Mouse (Mus musculus): ENCODE results near the gene Gm21970.

The Gm21970 gene

DNA sequence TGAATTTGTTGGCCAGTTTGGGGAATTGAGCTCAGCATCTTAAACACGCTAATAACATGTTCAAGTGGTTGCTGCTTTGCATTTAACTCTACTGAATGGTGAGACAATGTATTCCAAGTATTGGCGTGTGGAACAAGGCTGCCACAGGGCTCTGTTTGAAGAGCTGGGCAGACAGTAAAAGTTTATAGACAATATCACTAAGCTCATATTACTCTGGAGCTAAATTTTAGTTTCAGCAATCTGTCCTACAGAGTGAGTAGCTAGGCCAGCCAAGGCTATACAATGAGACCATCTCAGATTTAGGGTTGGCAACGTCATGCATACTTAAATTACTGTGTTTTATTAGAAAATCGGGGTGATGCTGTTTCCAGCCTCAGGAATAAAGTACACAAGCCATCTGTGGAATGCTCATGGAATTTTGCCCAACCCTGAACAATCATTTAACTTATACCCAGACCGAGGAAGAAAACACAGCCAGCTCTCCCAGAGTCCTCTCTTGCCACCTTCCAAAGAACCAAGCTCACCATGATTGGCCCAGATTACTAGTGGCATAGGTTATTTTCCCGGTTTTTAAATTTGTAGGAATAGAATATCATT is 10.1 kb downstream of the Gm21970 start:
- no peak for DNase-seq (ENCODE audit: low spot score)

DNA sequence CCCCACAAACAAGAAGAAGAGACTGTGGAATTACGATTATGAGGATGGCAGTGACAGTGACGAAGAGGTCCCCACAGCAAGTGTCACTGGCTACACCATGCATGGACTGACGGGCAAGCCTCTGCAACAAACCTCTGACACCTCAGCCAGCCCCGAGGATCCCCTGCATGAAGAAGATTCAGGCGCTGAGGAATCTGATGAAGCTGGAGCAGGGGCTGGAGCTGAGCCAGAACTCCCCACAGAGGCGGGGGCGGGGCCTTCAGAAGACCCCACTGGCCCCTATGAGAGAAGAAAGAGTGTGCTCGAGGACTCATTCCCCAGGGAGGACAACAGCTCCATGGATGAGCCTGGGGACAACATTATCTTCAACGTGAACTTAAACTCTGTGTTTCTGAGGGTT is 12.3 kb downstream of the Gm21970 start:
- no peak for DNase-seq (ENCODE audit: low spot score)

DNA sequence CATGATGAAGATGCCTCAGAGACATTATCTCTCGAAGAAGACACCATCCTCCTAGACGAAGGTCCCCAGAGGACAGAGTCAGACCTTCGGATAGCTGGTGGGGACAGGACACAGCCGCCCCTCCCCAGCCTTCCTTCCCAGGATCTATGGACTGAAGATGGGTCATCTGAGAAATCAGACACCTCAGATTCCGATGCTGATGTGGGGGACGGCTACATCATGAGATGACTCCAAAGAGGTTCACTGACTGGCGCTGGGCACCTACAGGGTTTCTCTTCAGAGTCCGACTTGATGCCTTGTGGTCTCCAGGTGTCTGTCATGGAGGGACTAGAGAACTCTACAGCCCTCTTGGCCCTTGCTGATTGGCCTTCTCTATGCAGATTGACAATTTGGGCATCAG is 12.7 kb downstream of the Gm21970 start:
- no peak for DNase-seq (ENCODE audit: low spot score)

DNA sequence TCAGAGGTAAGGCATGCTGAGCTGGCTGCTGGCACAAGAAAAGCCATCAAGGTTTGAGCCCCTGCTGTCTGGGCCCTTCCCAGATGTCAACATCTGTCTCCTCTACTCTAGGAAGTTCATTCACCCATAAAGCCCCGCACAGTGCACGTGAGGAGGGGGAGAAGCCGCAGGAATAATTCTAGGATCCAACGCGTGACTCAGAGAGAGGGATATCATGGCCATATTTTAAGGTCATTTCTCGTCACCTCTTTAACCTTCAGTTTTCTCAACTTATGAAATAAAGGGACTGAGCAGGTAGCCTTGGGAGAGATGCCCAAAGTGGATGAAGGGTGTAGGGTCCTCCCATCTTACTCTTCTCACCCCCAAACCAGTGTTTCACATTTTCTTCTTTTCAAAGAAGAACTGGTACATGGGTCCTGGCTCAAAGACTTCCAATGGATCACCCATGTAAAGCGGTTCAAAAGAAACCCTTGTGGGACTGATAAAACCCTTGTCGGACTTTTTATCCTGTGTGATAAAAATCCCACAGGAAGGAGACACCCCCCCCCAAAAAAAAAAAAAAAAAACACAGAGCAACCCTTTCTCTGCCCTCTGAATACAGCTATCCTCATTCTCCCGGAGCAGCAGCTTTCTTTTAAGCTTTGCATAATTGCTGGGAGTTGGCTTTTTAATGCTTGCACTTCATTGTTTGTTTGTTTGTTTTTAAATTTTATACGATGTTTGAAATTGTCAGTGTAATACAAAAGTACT is 13.5 kb downstream of the Gm21970 start:
- no peak for DNase-seq (ENCODE audit: low spot score)

DNA sequence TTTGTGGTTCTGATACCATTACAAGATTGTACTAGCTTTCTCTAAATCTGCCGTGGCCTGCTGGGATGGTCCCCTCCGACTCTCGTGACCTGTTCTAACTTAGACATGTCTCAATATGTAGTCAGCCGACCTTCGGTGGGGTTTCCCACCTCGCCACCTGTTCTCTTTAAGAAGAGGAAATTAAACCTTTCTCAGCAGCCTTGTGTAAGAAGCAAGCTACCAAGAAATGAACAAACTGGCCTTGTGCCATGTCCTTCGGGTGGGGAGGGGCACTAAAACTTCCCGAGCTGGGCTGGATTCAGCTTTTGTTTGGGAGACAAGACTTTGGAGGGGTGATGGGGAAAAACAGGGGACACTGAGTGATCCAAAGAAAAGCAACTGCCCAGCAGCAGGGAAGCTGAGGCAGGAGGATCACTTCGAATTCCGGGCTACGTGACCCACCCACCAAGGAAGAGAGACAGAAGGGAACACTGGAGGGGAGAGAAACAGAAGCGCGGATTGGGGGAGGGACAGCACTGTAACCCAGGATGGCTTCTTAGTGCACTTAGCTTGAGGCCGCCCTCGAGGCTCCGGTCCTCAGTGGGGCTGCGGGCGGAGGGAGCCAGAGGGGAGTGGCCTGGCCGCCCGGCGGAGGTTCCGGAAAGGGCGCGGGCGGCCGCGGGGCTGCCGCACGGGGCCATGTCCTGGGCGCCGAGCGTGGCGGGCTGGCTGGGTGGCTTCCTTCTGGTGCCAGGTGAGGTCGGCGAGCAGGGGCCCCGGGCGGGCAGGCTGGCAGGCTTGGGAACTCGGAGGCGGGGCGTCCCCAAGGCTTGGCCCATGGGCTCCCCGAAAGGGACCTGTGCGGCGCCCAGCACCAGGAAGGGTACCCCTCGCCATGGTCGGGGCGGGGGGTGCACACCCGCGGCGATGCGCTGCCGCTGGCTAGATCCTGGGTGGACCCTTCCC is 14.4 kb downstream of the Gm21970 start, which contains the start of gene Il10rb:
Il10rb (plus strand) TSS at position 525 of the 945 bp plus-strand sequence.
- DNase-seq (ENCODE audit: low spot score), result peak; percentile 77

DNA sequence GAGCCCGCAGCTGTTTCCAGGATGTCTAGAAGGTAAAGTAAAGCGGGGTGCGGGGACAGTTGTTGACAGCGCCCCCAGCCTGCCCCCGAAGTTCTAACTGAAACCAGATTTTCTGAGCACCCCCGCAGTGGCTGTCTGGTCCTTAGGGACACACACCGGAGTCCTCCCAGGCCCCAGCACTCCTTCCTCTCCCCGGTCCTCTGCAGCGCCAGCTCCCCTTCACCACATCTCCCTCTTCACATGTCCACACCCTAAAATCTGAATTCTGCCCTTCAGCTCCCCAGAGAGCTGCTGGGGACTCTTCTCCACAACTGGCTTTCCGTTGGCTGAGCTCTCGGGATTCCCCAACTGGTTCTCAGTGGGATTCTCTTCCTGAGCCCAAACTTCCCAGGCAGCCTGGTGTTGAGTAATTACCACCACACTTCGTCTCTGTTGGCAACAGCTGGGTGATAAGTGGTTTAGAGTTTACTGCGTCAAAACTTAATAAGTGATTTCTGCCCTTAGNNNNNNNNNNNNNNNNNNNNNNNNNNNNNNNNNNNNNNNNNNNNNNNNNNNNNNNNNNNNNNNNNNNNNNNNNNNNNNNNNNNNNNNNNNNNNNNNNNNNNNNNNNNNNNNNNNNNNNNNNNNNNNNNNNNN is 15.2 kb downstream of the Gm21970 start:
- peak; percentile 34 for DNase-seq (ENCODE audit: low spot score)

DNA sequence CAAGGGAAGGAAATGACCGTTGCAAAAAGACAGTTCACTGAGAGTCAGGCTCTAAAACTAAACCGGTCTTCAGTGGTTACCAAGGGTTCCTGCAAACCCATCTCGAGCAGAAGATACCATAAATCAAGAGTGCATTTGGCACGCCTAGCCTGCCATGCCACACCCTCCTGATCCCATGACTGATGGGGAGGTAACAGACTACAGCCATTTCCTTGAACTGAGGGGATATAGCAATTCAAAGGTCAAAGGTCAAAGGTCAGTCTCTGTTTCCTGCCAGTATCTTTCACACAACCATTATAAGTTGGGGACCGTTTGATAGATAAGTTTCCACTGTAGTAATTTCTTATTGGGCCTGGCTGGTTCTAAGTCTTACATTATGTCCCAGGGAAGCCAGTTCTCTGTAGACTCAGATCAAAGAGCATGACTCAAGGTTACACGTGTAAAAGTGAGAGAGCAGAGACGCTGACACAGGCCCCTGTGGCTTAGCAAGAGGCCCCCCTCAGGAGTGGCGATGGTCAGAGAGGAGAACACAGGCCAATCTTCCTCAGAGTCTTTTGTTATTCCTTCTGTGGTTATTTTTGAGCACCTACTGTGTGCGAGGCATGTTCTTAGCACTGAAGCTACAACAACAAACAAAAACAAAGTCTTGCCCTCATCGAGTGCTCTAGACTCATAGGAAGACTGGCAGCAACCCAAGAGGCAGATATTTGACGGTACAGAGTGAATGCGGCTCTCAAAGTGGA is 21.8 kb downstream of the Gm21970 start:
- DNase-seq (ENCODE audit: low spot score), result no peak

DNA sequence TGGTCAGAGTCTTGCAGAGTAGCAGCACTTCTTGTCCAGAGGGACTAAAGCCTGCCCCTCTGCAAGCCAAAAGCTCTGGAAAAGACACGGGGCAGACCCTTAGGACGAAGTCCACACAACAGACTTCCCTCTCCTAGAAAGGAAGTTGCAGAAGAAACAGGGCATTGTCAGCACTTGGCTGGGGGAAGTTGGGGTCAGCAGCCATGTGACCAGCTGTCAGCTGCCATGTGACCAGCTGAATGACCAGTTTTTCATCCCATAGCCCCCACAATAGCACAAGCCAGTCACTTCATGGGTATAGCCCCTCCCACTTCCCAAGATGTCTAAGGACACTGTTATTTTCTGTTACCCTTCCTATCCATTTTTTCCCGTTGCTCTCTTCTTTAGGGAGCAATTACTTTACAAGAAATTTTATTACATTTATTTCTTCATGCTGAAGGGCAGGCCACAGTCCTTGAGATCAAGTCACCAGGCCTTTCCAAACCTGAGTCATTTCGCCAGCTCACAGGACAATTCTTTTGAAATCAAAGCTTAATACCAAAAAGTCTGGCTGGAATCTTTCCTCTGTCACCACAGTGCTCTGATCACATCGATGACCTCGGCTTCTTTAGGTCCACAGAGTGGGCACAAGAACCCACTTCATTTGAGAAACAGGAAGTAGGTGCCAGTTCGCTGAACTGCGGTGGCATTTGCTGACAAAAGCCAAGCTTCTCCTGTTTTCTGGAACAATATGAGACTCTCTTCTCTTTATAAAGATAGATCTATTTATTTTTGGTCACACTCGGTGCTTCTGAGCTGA is 24.1 kb downstream of the Gm21970 start:
- no peak for DNase-seq (ENCODE audit: low spot score)

DNA sequence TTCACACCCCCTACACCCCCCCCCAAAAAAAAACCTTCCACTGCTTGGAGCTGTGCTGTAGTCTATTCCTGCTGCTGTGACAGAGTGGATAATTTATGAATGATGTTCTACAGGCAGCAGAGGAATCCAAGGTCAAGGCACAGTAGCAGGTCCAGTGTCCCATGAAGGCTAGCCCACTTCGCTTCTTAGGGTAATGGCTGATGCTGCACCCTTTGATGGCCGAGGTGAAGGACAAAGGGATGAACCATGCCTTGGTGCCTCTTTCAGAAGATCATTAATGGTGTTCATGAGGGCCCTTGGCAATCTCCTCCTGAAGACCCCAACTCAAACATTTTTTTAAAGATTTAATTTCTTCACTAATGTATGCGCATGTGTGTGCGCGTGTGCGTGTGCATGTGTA is 24.8 kb downstream of the Gm21970 start:
- DNase-seq (ENCODE audit: low spot score), result no peak

DNA sequence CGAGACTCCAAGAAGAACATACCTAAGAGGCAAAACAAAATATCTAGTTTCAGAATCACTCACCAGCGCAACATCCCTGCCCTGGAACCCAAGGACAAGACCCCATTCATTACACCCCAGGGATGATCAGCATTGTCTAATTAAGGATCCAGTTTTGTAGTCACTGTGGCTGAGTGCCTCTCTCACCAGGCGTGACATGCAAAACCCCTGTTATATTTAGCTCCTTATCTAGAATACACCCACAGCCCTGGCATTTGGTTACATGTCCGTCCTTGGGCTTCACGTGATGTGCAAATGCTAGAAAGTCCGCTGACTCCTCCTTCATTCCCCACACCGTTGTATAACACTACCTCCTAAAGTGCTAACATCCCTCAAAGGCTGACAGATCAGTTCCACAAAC is 25.4 kb downstream of the Gm21970 start:
- no peak for DNase-seq (ENCODE audit: low spot score)

DNA sequence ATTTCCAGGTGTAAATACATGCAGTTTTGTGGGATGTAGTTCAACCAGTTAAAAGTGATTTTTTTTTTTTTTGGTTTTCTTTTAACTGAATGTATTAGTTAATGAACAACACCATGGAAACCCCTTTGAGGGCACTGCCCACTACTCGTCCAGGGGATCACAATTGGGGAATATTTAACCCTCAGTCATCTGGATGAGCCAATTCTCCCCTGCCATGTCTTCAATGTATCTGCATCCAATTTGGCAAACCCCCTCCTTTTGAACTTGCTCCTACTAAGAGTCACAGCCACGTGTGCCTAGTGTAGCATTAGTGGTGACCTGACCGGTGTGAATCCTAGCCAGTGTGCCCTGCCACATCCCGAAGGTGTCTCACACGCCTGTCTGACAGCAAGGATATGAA is 27.0 kb downstream of the Gm21970 start:
- no peak for DNase-seq (ENCODE audit: low spot score)

DNA sequence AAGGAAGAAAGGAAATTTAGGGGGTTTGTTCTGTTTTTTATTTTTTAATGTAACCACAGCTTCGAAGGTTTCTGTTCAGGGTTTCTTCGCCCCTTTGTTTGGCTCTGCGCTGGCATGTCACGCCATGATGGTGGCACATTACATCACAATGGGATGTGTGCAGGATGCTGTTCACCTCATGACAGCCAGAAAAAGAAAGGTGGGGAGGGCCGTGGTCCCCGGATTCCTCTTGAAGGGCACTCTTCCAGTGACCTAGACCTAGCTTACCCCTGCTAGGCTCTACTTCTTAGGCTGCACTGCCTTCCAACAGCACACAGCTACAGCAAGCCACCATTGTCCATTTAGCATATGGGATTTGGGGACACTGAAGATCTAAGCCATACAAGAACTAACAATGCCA is 34.3 kb downstream of the Gm21970 start:
- no peak for DNase-seq (ENCODE audit: low spot score)

DNA sequence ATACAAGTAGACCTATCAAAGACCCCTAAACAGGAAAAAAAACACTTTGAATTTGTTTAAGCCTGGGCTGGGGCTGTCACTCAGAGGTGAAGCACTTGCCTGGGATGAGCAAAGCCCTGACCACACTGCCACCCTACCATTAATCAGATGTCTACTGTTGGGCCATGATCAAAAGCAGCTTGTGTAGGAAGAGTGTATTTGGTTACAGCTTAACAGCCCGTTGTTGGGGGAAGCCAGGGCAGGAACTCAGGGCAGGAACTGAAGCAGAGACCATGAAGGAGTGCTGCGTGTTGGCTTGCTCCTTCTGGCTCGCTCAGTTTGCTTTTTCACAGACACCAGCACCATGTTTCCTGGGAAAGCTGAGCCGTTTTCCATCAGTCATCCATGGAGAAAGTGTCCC is 35.1 kb downstream of the Gm21970 start:
- DNase-seq (ENCODE audit: low spot score), result no peak

DNA sequence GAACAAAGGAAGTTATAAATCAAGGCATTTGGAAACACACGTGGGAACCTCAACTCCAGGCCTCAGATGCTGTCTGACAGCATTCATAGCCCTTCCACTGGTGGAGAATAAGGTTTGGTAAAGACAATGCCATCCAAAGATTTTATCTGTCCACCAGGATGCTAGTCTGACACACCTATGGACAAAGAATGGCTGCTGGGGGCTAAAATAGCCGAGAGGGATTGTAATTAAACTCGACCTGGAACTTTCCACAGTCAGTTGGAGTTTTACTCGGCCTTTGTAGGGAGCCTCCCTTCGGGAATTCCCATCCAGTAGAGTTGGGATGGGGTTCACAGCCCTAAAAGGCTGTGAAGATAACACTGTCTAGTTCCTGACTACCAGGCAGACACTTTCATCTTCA is 35.9 kb downstream of the Gm21970 start:
- no peak for DNase-seq (ENCODE audit: low spot score)

DNA sequence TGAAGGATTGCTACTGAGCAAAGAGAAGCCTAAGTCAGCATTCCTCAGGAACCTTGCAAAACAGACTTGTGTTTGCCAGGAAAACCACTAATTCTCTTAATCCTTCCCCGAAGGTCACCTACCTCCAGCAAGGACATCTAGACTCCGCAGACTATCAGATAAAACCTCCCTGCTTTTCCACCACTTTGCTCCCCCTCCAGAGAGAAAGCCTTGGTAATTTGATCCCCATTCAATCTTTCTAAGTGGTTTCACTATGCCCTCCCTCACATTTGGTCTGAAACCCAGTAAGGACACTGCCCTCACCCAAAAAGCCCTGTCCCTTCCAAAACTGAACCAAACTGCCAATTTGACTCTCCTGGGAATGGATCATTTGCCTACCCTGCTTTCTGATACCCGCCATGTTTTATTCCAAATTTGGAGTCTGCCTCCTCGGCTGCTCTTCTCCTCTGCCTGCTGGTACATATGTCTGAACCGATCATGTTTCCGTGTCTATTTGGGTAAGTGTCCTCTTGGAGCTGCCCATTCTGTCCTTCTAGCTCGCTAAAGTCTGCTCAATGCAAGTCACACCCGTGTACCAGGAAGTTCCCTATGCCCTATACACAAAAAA is 36.8 kb downstream of the Gm21970 start:
- no peak for DNase-seq (ENCODE audit: low spot score)

DNA sequence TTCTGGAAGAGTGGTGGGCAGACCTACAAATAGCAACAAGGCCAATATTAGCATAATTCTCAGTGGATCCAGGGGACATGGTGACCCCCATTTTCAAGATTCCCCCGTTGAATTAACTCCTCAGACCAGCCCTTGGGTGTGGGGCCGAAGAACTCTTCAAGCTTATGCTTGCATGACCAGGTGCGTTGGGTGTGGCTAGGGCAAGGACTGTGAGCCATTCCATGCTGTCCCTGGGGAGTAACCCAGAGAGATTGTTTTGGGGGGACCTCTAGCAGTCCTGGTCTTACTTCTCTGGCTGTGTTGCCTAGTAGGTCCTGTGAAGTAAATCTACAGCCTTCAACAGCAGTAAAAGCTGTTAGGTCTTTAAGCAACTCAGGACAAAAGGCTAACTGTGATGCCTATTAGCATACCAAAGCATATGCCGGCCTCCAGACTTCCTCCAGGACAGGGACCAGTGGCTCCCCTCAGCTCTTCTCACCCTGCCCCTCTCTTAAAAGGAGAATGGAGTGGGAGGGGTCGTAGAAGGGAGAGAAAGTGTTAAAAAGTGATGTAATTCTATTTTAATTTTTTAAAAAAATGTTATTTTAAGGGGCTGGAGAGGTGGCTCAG is 41.3 kb downstream of the Gm21970 start:
- no peak for DNase-seq (ENCODE audit: low spot score)

DNA sequence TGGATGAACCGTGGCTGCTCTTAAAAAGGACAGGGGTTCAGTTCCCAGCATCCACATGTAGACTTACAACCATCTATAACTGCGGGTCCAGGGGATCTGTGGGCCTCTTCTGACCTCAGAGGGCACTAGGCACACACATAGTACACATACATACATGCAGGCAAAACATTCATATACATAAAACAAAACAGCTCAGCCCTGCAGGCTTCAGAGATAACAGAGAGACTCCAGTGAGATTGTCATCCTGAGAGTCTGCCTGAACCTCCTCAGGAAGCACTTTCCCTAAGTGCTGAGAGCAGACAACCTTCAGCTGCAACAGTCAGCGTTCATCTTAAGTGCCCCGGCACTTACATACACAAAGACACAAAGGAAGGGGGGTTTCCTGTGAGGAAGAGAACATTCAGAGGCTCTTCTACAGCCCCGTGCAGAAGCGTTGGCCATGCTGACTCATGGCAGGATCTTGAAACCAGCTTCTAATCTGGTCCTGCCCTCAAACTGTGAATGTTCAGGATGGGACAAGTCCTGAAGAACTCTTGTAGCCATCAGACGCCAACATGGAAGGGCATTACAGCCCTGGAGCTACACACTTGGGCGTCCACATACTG is 41.9 kb downstream of the Gm21970 start:
- DNase-seq (ENCODE audit: low spot score), result no peak

DNA sequence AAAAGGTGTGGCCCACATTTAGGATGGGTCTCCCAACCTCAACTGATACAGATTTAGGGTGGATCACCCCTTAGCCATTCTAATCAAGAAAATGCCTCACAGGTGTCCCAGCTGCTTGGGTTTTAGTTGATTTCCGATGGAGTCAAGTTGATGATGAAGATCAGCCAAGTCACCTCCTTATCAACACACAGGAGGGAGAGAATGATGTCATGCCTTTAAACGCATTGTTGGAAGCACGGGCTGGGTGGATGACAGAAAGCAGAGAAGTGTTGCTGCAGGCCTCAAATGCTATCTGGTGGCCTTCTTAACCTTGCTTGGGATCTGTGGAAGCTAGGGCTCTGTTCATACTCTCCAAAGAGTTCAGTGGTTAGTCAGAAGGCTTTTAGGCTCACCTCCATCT is 42.6 kb downstream of the Gm21970 start:
- DNase-seq (ENCODE audit: low spot score), result no peak

DNA sequence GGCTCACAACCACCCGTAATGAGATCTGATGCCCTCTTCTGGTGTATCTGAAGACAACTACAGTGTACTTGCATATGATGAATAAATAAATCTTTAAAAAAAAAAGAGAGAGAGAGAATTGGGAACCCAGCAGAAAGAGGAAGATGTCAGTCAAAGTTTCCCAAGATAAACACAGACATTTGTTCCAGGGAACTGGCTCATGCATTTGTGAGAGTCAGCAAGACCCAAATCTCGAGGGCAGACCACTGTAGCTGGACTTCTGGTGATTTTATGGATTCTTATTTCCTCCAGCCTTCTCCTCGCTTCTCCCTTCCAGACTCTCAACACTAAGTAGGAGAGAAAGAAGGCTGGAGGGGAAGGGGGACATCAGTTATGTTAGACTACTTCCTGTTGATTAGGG is 46.6 kb downstream of the Gm21970 start:
- no peak for DNase-seq (ENCODE audit: low spot score)
